Mouse (Mus musculus) midbrain, embryonic 14.5 days (tissue): ENCODE data around the gene Hist1h2af. TPM values are rescaled to one million over a fixed set of nuclear protein-coding genes. Genes with fewer than 3 reads are reported as not detected.
A peak's percentile ranks its signal among the peaks of the same experiment; 100 is the strongest.

Experiments
- ATAC-seq: fragments of 200-750 bp; cut with Nextera tagmentation; 2 replicates; pipeline ENCODE4 v1.8.0; 2017; ENCODE audit warnings: moderate number of reproducible peaks, moderate library complexity; ENCODE audit not compliant: low FRiP score, low TSS enrichment
- DNase-seq: peaks from one replicate; pipeline ENCODE4 v3.0.0-alpha.2; 2015
- H3K27ac ChIP-seq: fragments of 300-500 bp; sonication (generic); replicated peaks from 2 replicates; pipeline ENCODE4 v1.5.1; 2014; ENCODE audit warnings: mild to moderate bottlenecking, low read depth, low read length, moderate library complexity
- H3K27me3 ChIP-seq: fragments of 300-500 bp; sonication (generic); 2 replicates; pipeline ENCODE4 v1.6.1; 2014; ENCODE audit warnings: low read length, control low read depth, mixed read lengths; ENCODE audit not compliant: control insufficient read depth, insufficient read depth
- H3K36me3 ChIP-seq: fragments of 300-500 bp; sonication (generic); 2 replicates; pipeline ENCODE4 v1.6.1; 2014; ENCODE audit warnings: low read length, control low read depth; ENCODE audit not compliant: control insufficient read depth, insufficient read depth
- H3K4me1 ChIP-seq: fragments of 300-500 bp; sonication (generic); 2 replicates; pipeline ENCODE4 v1.6.1; 2014; ENCODE audit warnings: mild to moderate bottlenecking, antibody characterized with exemption, low read length, control low read depth; ENCODE audit not compliant: control insufficient read depth, insufficient read depth
- H3K4me2 ChIP-seq: fragments of 300-500 bp; sonication (generic); 2 replicates; pipeline ENCODE4 v1.6.1; 2014; ENCODE audit warnings: mild to moderate bottlenecking, low read length, moderate library complexity
- H3K4me3 ChIP-seq: fragments of 300-500 bp; sonication (generic); replicated peaks from 2 replicates; pipeline ENCODE4 v1.5.1; 2014; ENCODE audit warnings: low read depth, low read length
- H3K9ac ChIP-seq: fragments of 300-500 bp; sonication (generic); replicated peaks from 2 replicates; pipeline ENCODE4 v1.6.1; 2014; ENCODE audit warnings: mild to moderate bottlenecking, low read length, moderate library complexity
- H3K9me3 ChIP-seq: fragments of 300-500 bp; sonication (generic); 2 replicates; pipeline ENCODE4 v1.6.1; 2016; ENCODE audit warnings: low read length, control low read depth, mixed read lengths; ENCODE audit not compliant: control insufficient read depth
- microRNA-seq: library from miRNA; unstranded; fragments of <30 nt; microRNA quantifications from one replicate; pipeline ENCODE4, GENCODE M21; 2016
- polyA plus RNA-seq: library from polyadenylated mRNA; unstranded; fragments of >200 nt; fragmentation: Nextera tagmentation; extraction: Ambion mirVana; gene quantifications from 2 replicates; pipeline ENCODE4 v1.2.1, GENCODE M21; 2014

Hist1h2af gene
- polyA plus RNA-seq, 1 experiment from 2014 or later, result 3.4 TPM

- H3K4me3 ChIP-seq, result no peak overlapping the region
- H3K9me3 ChIP-seq, result no peaks in the 10 kb centered on the region
- H3K9ac ChIP-seq, result no peak overlapping the region
- H3K4me1 ChIP-seq, result peaks cover 16% of the 10 kb centered on the region
- ATAC-seq, result no peak
- no peaks in the 10 kb centered on the region for H3K27me3 ChIP-seq
- H3K27ac ChIP-seq, result no peak overlapping the region
- 0 out of 2 replicates have a peak overlapping the region, but pooled peaks have one; percentile 15 for H3K4me2 ChIP-seq
- no peaks in the 10 kb centered on the region for H3K36me3 ChIP-seq
- no peak for DNase-seq
Measured at GRCm38 (mm10) chr13:23583387-23584068, 49.8 kb downstream of the Hist1h2af start.

Small RNA genes within 50 kb of the gene (microRNA-seq; reads per million reads assigned to microRNA genes)
- not detected for gene Gm44297
- not detected for gene Gm44359
- not detected for gene Gm44394
- 0.59 reads per million for gene n-TStga1

Other genes starting within 250 kb of the Hist1h2af start
- 41.2 and 64.4 TPM in 2 replicates for gene Zfp322a, start 164.7 kb upstream of the Hist1h2af start, polyA plus RNA-seq
- 9.3 and 9.9 TPM in 2 replicates for gene Abt1, start 110.0 kb upstream of the Hist1h2af start, polyA plus RNA-seq
- gene Btn1a1, start 68.0 kb upstream of the Hist1h2af start, polyA plus RNA-seq, result 0.09 TPM in 1 of 2 replicates, not detected in the other
- not detected in 2 replicates for gene Btn2a2, start 45.0 kb upstream of the Hist1h2af start, polyA plus RNA-seq
- 4.1 and 6.4 TPM in 2 replicates for gene Hist1h4h, start 2.9 kb upstream of the Hist1h2af start, polyA plus RNA-seq
- 0.77 and 1.4 TPM in 2 replicates for gene Hist1h3g, start 1.5 kb downstream of the Hist1h2af start, polyA plus RNA-seq
- gene Hist1h2bh, start 9.5 kb downstream of the Hist1h2af start, polyA plus RNA-seq, result 0.13 and 0.30 TPM in 2 replicates
- gene Hist1h3f, start 10.1 kb downstream of the Hist1h2af start, polyA plus RNA-seq, result 0.32 and 0.47 TPM in 2 replicates
- not detected in 2 replicates for gene Hist1h4f, start 17.7 kb downstream of the Hist1h2af start, polyA plus RNA-seq
- gene Hist1h1d, start 19.4 kb downstream of the Hist1h2af start, polyA plus RNA-seq, result 0.11 and 0.18 TPM in 2 replicates
- gene Hist1h3e, start 28.5 kb downstream of the Hist1h2af start, polyA plus RNA-seq, result 3.1 and 3.8 TPM in 2 replicates
- gene Hist1h2ae, start 37.3 kb downstream of the Hist1h2af start, polyA plus RNA-seq, result 30.2 and 34.0 TPM in 2 replicates
- gene Hist1h2bg, start 37.5 kb downstream of the Hist1h2af start, polyA plus RNA-seq, result 1.4 and 2.6 TPM in 2 replicates
- gene Hist1h2bf, start 40.3 kb downstream of the Hist1h2af start, polyA plus RNA-seq, result 1.5 and 2.7 TPM in 2 replicates
- gene Hist1h2ad, start 40.5 kb downstream of the Hist1h2af start, polyA plus RNA-seq, result 2.1 and 2.2 TPM in 2 replicates
- gene Hist1h3d, start 41.9 kb downstream of the Hist1h2af start, polyA plus RNA-seq, result 1.6 and 2.0 TPM in 2 replicates
- 38.1 and 40.0 TPM in 2 replicates for gene Hist1h4d, start 47.7 kb downstream of the Hist1h2af start, polyA plus RNA-seq
- 0.72 and 1.4 TPM in 2 replicates for gene Hist1h2be, start 87.2 kb downstream of the Hist1h2af start, polyA plus RNA-seq
- gene Hist1h1e, start 88.7 kb downstream of the Hist1h2af start, polyA plus RNA-seq, result 4.4 and 8.6 TPM in 2 replicates
- gene Hist1h2ac, start 150.0 kb downstream of the Hist1h2af start, polyA plus RNA-seq, result 0.57 and 0.67 TPM in 2 replicates
- 13.1 and 17.3 TPM in 2 replicates for gene Hist1h2bc, start 150.3 kb downstream of the Hist1h2af start, polyA plus RNA-seq
- not detected in 2 replicates for gene Hist1h1t, start 161.9 kb downstream of the Hist1h2af start, polyA plus RNA-seq
- 2.9 and 4.3 TPM in 2 replicates for gene Hist1h4c, start 164.5 kb downstream of the Hist1h2af start, polyA plus RNA-seq
- 0.77 and 3.9 TPM in 2 replicates for gene Hfe, start 176.9 kb downstream of the Hist1h2af start, polyA plus RNA-seq
- 5.7 and 9.2 TPM in 2 replicates for gene Hist1h1c, start 204.9 kb downstream of the Hist1h2af start, polyA plus RNA-seq
- gene Hist1h3c, start 211.7 kb downstream of the Hist1h2af start, polyA plus RNA-seq, result 1.2 TPM in 2 replicates
- gene Hist1h2bb, start 212.8 kb downstream of the Hist1h2af start, polyA plus RNA-seq, result 0.51 TPM in 1 of 2 replicates, not detected in the other
- gene Hist1h2ab, start 217.2 kb downstream of the Hist1h2af start, polyA plus RNA-seq, result 11.3 and 13.5 TPM in 2 replicates
- gene Hist1h3b, start 218.4 kb downstream of the Hist1h2af start, polyA plus RNA-seq, result 3.5 and 4.0 TPM in 2 replicates
- gene Hist1h4b, start 223.1 kb downstream of the Hist1h2af start, polyA plus RNA-seq, result 2.8 and 5.0 TPM in 2 replicates
- gene Hist1h4a, start 227.3 kb downstream of the Hist1h2af start, polyA plus RNA-seq, result 0.47 and 1.1 TPM in 2 replicates
- 2.2 TPM in 2 replicates for gene Hist1h3a, start 228.5 kb downstream of the Hist1h2af start, polyA plus RNA-seq
- 0.93 TPM in 1 of 2 replicates, not detected in the other for gene Hist1h1a, start 229.8 kb downstream of the Hist1h2af start, polyA plus RNA-seq
- not detected in 2 replicates for gene Trim38, start 236.0 kb downstream of the Hist1h2af start, polyA plus RNA-seq